Mouse (Mus musculus) heart, embryonic 10.5 days (tissue): Measurements from ENCODE around the gene Gm10401. TPM values are rescaled to one million over a fixed set of nuclear protein-coding genes. Genes with fewer than 3 reads are reported as not detected.

ENCODE experiments used
- DNase-seq: peaks from one replicate; pipeline ENCODE4 v3.0.0-alpha.2; 2017; ENCODE audit warnings: low spot score
- H3K27ac ChIP-seq: fragments of 300-500 bp; sonication (generic); 2 replicates; pipeline ENCODE4 v1.5.1; 2016; ENCODE audit warnings: mild to moderate bottlenecking
- H3K27me3 ChIP-seq: fragments of 300-500 bp; sonication (generic); 2 replicates; pipeline ENCODE4 v1.6.1; 2016; ENCODE audit warnings: mild to moderate bottlenecking; ENCODE audit not compliant: poor library complexity, insufficient read depth, severe bottlenecking
- H3K36me3 ChIP-seq: fragments of 300-500 bp; sonication (generic); 2 replicates; pipeline ENCODE4 v1.6.1; 2016; ENCODE audit warnings: mild to moderate bottlenecking, moderate library complexity
- H3K4me1 ChIP-seq: fragments of 300-500 bp; sonication (generic); 2 replicates; pipeline ENCODE4 v1.6.1; 2016; ENCODE audit warnings: mild to moderate bottlenecking
- H3K4me3 ChIP-seq: fragments of 300-500 bp; sonication (generic); 2 replicates; pipeline ENCODE4 v1.5.1; 2016; ENCODE audit warnings: mild to moderate bottlenecking, moderate library complexity
- H3K9me3 ChIP-seq: fragments of 300-500 bp; sonication (generic); 2 replicates; pipeline ENCODE4 v1.6.1; 2016; ENCODE audit warnings: mild to moderate bottlenecking, moderate library complexity
- WGBS: fragments of 180-500 bp; shearing (Covaris S2); methylation state at CpG from one replicate; pipeline ENCODE4 v1.1.7; 2016; 5-methylcytosine and 5-hydroxymethylcytosine counted together
- polyA plus RNA-seq: library from polyadenylated mRNA; unstranded; fragments of >200 nt; fragmentation: Nextera tagmentation; extraction: Ambion mirVana; gene quantifications from 2 replicates; pipeline ENCODE4 v1.2.1, GENCODE M21; 2016

Gm10401 gene
- 13.7 and 15.7 TPM in 2 replicates for polyA plus RNA-seq

- 95% methylated on average over 8 of the region's 8 CpGs for WGBS
- Histone ChIP-seq H3K36me3 (peaks cover 84% of the 10 kb centered on the region), H3K4me1 (peaks cover 11% of the 10 kb centered on the region), H3K27me3 (no peaks in the 10 kb centered on the region), H3K27ac (no peak within 1 kb of the TSS), H3K4me3 (no peak within 1 kb of the TSS), H3K9me3 (no peaks in the 10 kb centered on the region)
- no peak for DNase-seq
Observed at GRCm38 (mm10) chr5:115098195-115098594, at the start of gene Gm10401. Gene Gm10401, minus strand, starts transcription at chr5:115098295.

GRCm38 (mm10) chr5:115147388-115147787 is 49.3 kb upstream of the Gm10401 start:
- no peak overlapping the region for H3K4me3 ChIP-seq
- peaks cover 84% of the 10 kb centered on the region for H3K36me3 ChIP-seq
- 80% methylated on average over 3 of the region's 3 CpGs for WGBS
- no peak overlapping the region for H3K27ac ChIP-seq
- no peak for DNase-seq
- peaks cover 18% of the 10 kb centered on the region for H3K4me1 ChIP-seq
- no peaks in the 10 kb centered on the region for H3K9me3 ChIP-seq
- no peaks in the 10 kb centered on the region for H3K27me3 ChIP-seq

- DNase-seq, result no peak
- no peaks in the 10 kb centered on the region for H3K27me3 ChIP-seq
- H3K4me1 ChIP-seq, result peaks cover 13% of the 10 kb centered on the region
- no peaks in the 10 kb centered on the region for H3K9me3 ChIP-seq
- H3K36me3 ChIP-seq, result peaks cover 82% of the 10 kb centered on the region
- no peak overlapping the region for H3K27ac ChIP-seq
- H3K4me3 ChIP-seq, result no peak overlapping the region
Observed at GRCm38 (mm10) chr5:115146747-115147130, 48.6 kb upstream of the Gm10401 start.

- Histone ChIP-seq H3K36me3 (peaks cover 77% of the 10 kb centered on the region), H3K4me1 (0 out of 2 replicates have a peak, but pooled peaks cover 7% of the 10 kb centered on the region), H3K9me3 (no peaks in the 10 kb centered on the region), H3K27ac (no peak overlapping the region), H3K4me3 (no peak overlapping the region), H3K27me3 (no peaks in the 10 kb centered on the region)
- no peak for DNase-seq
- WGBS, result 80% methylated on average over 6 of the region's 6 CpGs
Observed at GRCm38 (mm10) chr5:115145976-115146746, 48.1 kb upstream of the Gm10401 start.

- WGBS, result 81% methylated on average over 11 of the region's 11 CpGs
- Histone ChIP-seq H3K27ac (no peak overlapping the region), H3K36me3 (peaks cover 70% of the 10 kb centered on the region), H3K4me3 (no peak overlapping the region), H3K27me3 (no peaks in the 10 kb centered on the region), H3K4me1 (0 out of 2 replicates have a peak, but pooled peaks cover 3% of the 10 kb centered on the region), H3K9me3 (no peaks in the 10 kb centered on the region)
- no peak for DNase-seq
Observed at GRCm38 (mm10) chr5:115145253-115145968, 47.3 kb upstream of the Gm10401 start.

- no peak for DNase-seq
- Histone ChIP-seq H3K9me3 (no peaks in the 10 kb centered on the region), H3K36me3 (peaks cover 60% of the 10 kb centered on the region), H3K4me3 (no peak overlapping the region), H3K27ac (no peak overlapping the region), H3K27me3 (no peaks in the 10 kb centered on the region), H3K4me1 (0 out of 2 replicates have a peak, but pooled peaks cover 3% of the 10 kb centered on the region)
- 72% methylated on average over 6 of the region's 6 CpGs for WGBS
Observed at GRCm38 (mm10) chr5:115144471-115144870, 46.4 kb upstream of the Gm10401 start.

- no peaks in the 10 kb centered on the region for H3K27me3 ChIP-seq
- H3K9me3 ChIP-seq, result no peaks in the 10 kb centered on the region
- H3K36me3 ChIP-seq, result peaks cover 53% of the 10 kb centered on the region
- 0 out of 2 replicates have a peak, but pooled peaks cover 3% of the 10 kb centered on the region for H3K4me1 ChIP-seq
- WGBS, result 75% methylated on average over 10 of the region's 10 CpGs
- H3K27ac ChIP-seq, result no peak overlapping the region
- no peak overlapping the region for H3K4me3 ChIP-seq
- no peak for DNase-seq
Observed at GRCm38 (mm10) chr5:115143552-115143951, 45.5 kb upstream of the Gm10401 start.

- Histone ChIP-seq H3K27me3 (no peaks in the 10 kb centered on the region), H3K36me3 (peaks cover 40% of the 10 kb centered on the region), H3K4me1 (0 out of 2 replicates have a peak, but pooled peaks cover 3% of the 10 kb centered on the region), H3K9me3 (no peaks in the 10 kb centered on the region), H3K27ac (no peak overlapping the region), H3K4me3 (no peak overlapping the region)
- DNase-seq, result no peak
- WGBS, result 89% methylated on average over 9 of the region's 9 CpGs
Observed at GRCm38 (mm10) chr5:115142166-115142697, 44.1 kb upstream of the Gm10401 start.

- Histone ChIP-seq H3K27ac (no peak overlapping the region), H3K27me3 (no peaks in the 10 kb centered on the region), H3K36me3 (peaks cover 24% of the 10 kb centered on the region), H3K4me1 (0 out of 2 replicates have a peak, but pooled peaks cover 3% of the 10 kb centered on the region), H3K4me3 (no peak overlapping the region), H3K9me3 (no peaks in the 10 kb centered on the region)
- 79% methylated on average over 3 of the region's 3 CpGs for WGBS
- no peak for DNase-seq
Observed at GRCm38 (mm10) chr5:115140726-115141125, 42.6 kb upstream of the Gm10401 start.

- no peaks in the 10 kb centered on the region for H3K9me3 ChIP-seq
- DNase-seq, result no peak
- WGBS, result 70% methylated on average over 4 of the region's 4 CpGs
Observed at GRCm38 (mm10) chr5:115139124-115139523, 41.0 kb upstream of the Gm10401 start.

GRCm38 (mm10) chr5:115134234-115135165 is 36.4 kb upstream of the Gm10401 start, which contains the start of gene Unc119b:
Gene Unc119b, minus strand, starts transcription at chr5:115134975.
- under 1% methylated on average over 75 of the region's 81 CpGs for WGBS

More at GRCm38 (mm10) chr5:115139124-115139523, 41.0 kb upstream of the Gm10401 start:
- Histone ChIP-seq H3K27me3 (no peaks in the 10 kb centered on the region), H3K4me3 (no peak overlapping the region), H3K36me3 (peaks cover 10% of the 10 kb centered on the region), H3K4me1 (peaks cover 3% of the 10 kb centered on the region), H3K27ac (no peak overlapping the region)

More at GRCm38 (mm10) chr5:115134234-115135165, 36.4 kb upstream of the Gm10401 start, which contains the start of gene Unc119b:
- Histone ChIP-seq H3K4me3 (peak within 1 kb of the TSS; percentile 73), H3K4me1 (peaks cover 18% of the 10 kb centered on the region), H3K27ac (peak within 1 kb of the TSS; percentile 84), H3K9me3 (no peaks in the 10 kb centered on the region), H3K36me3 (peaks cover 9% of the 10 kb centered on the region), H3K27me3 (no peaks in the 10 kb centered on the region)
- peak; percentile 95 for DNase-seq
